Mouse (Mus musculus) heart, postnatal 0 days (tissue): Measurements from ENCODE around the gene Meis2. TPM values are rescaled to one million over a fixed set of nuclear protein-coding genes. Genes with fewer than 3 reads are reported as not detected.

Experiments
- ATAC-seq: fragments of 200-750 bp; cut with Nextera tagmentation; 2 replicates; pipeline ENCODE4 v1.8.0; 2017; ENCODE audit warnings: low read depth, moderate number of reproducible peaks, moderate library complexity; ENCODE audit not compliant: insufficient read depth
- DNase-seq: peaks from one replicate; pipeline ENCODE4 v3.0.0-alpha.2; 2016; ENCODE audit warnings: low spot score
- H3K27ac ChIP-seq: fragments of 300-500 bp; sonication (generic); 2 replicates; pipeline ENCODE4 v1.5.1; 2014; ENCODE audit warnings: low read depth, mild to moderate bottlenecking
- H3K27me3 ChIP-seq: fragments of 300-500 bp; sonication (generic); 2 replicates; pipeline ENCODE4 v1.6.1; 2014; ENCODE audit warnings: low read length, mixed read lengths; ENCODE audit not compliant: control insufficient read depth, insufficient read depth
- H3K36me3 ChIP-seq: fragments of 300-500 bp; sonication (generic); replicated peaks from 2 replicates; pipeline ENCODE4 v1.6.1; 2014; ENCODE audit warnings: low read length, mixed read lengths; ENCODE audit not compliant: control insufficient read depth, insufficient read depth
- H3K4me1 ChIP-seq: fragments of 300-500 bp; sonication (generic); 2 replicates; pipeline ENCODE4 v1.6.1; 2014; ENCODE audit warnings: antibody characterized with exemption; ENCODE audit not compliant: control insufficient read depth, insufficient read depth
- H3K4me2 ChIP-seq: fragments of 300-500 bp; sonication (generic); 2 replicates; pipeline ENCODE4 v1.6.1; 2014; ENCODE audit warnings: low read depth, mild to moderate bottlenecking, low read length, moderate library complexity
- H3K4me3 ChIP-seq: fragments of 300-500 bp; sonication (generic); 2 replicates; pipeline ENCODE4 v1.5.1; 2014; ENCODE audit warnings: low read depth, low read length
- H3K9ac ChIP-seq: fragments of 300-500 bp; sonication (generic); replicated peaks from 2 replicates; pipeline ENCODE4 v1.6.1; 2014; ENCODE audit warnings: low read depth, low read length, mixed read lengths
- H3K9me3 ChIP-seq: fragments of 300-500 bp; sonication (generic); replicated peaks from 2 replicates; pipeline ENCODE4 v1.6.1; 2016; ENCODE audit warnings: low read length; ENCODE audit not compliant: control insufficient read depth
- CTCF ChIP-seq: IDR thresholded peaks from 2 replicates; pipeline ENCODE4 v1.5.1; 2016; ENCODE audit warnings: antibody characterized with exemption, control low read depth, low read depth
- EP300 ChIP-seq: IDR thresholded peaks from 2 replicates; pipeline ENCODE4 v1.6.1; 2016; ENCODE audit warnings: antibody characterized with exemption, low read depth
- WGBS: fragments of 180-500 bp; shearing (Covaris S2); extraction: QIAGEN DNeasy Blood & Tissue Kit; methylation state at CpG from one replicate; pipeline ENCODE4 v1.1.7; 2014; 5-methylcytosine and 5-hydroxymethylcytosine counted together
- polyA plus RNA-seq: library from polyadenylated mRNA; unstranded; fragments of >200 nt; fragmentation: Nextera tagmentation; extraction: Ambion mirVana; gene quantifications from 2 replicates; pipeline ENCODE4 v1.2.1, GENCODE M21; 2015
- total RNA-seq: library from RNA; depleted of rRNA; stranded (reverse); fragments of >200 nt; gene quantifications from 2 replicates; pipeline ENCODE4 v1.2.3, GENCODE M21; 2014; ENCODE audit warnings: low replicate concordance

Gene Meis2
- total and polyA plus RNA-seq, 2 experiments from 2014 or later = 15.4 to 42.2 TPM

DNA sequence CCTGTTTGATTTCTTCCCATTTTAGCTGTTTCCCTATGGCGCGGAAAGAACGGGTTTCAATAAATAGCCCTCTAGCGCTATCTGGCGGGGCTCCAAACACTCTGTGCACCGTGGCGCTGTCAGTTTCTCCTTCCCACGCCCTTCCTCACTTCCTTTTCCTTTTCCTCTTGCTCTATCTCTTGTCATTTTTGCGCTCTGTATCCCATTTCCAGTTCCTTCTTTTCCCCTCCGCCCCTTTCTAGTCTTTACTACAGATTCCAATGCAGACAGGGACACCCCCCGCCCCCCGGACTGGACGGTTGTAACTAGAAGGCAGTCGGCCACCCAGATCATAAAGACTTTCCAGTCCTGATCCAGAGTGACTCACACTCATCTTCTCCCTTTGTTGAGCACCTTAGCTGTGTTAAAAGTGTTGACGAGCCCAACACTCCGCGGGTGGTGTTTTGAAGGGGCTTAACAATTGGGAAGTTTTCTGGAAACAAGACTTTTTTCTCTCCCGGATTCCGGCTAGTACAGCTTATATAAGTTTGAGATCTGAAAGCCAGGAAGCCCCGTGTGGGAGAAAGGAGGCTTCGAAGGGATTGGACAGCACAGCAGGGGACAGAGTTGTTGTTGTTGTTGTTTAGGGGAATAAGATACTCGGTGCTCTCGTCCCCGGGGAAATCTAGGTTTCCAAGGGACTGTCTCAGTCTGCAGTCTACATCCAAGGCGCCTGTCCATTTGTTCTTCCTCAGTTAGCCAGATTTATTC lies 6.1 kb upstream of the Meis2 start:
- Histone ChIP-seq H3K4me3 (peak overlapping the region; percentile 48), H3K4me2 (peak overlapping the region; percentile 86), H3K27ac (no peak overlapping the region), H3K9me3 (no peaks in the 10 kb centered on the region), H3K4me1 (0 out of 2 replicates have a peak, but pooled peaks cover 3% of the 10 kb centered on the region), H3K9ac (peak overlapping the region; percentile 23), H3K36me3 (no peaks in the 10 kb centered on the region), H3K27me3 (peaks cover 5% of the 10 kb centered on the region; the same call in 1 of the 2 replicates)
- peak; percentile 82 for DNase-seq
- TF ChIP-seq EP300 = no peak
- peak; percentile 57 for TF ChIP-seq CTCF
- ATAC-seq = no peak
- WGBS = 3% methylated on average over 25 of the region's 25 CpGs

DNA sequence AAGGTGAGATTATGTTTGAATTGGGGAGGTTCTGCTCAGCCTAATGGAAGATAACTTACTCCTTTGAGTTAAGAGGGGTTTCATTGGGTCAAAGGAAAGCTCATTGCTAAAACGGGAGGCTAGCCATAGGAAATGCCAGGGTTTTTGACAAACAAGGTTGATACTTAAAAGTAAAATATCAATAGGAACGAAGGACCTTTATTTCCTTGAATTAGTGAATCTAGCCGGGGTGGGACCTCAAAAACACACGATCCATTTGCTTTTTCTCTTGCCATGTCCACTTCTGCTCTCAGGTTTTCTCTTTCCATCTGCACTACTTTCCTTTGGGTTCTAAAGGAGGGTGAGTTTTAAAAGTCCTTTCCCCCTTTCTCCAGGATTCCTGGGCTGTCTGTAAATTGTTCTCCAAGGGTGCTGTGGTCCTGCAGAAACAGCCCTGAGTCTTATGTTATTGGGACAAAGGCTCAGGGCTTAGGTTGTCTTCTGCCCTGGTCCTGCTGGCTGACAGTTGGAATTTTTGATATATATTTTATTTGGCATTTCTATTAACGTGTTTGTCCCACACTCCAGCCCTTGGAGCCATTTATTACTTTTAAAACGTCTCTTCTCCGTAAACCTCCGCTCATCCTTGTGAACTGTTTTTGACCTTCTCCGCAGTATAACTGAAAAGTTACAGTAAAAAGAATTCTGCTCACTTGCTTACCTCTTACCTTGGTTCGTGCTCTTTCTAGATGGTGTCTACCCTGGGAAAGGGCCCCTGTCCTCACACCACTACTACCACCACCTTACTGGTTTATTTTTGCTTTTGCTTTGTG lies 5.2 kb upstream of the Meis2 start:
- Histone ChIP-seq H3K36me3 (no peaks in the 10 kb centered on the region), H3K9me3 (no peaks in the 10 kb centered on the region), H3K27ac (0 out of 2 replicates have a peak overlapping the region, but pooled peaks have one; percentile 15), H3K4me3 (peak overlapping the region; percentile 48), H3K4me2 (peak overlapping the region; percentile 86), H3K9ac (0 out of 2 replicates have a peak overlapping the region, but pooled peaks have one; percentile 13), H3K4me1 (0 out of 2 replicates have a peak, but pooled peaks cover 3% of the 10 kb centered on the region), H3K27me3 (peaks cover 5% of the 10 kb centered on the region; the same call in 1 of the 2 replicates)
- ATAC-seq = no peak
- DNase-seq = peak; percentile 9
- WGBS = 48% methylated on average over 10 of the region's 10 CpGs
- no peak for TF ChIP-seq CTCF
- no peak for TF ChIP-seq EP300

DNA sequence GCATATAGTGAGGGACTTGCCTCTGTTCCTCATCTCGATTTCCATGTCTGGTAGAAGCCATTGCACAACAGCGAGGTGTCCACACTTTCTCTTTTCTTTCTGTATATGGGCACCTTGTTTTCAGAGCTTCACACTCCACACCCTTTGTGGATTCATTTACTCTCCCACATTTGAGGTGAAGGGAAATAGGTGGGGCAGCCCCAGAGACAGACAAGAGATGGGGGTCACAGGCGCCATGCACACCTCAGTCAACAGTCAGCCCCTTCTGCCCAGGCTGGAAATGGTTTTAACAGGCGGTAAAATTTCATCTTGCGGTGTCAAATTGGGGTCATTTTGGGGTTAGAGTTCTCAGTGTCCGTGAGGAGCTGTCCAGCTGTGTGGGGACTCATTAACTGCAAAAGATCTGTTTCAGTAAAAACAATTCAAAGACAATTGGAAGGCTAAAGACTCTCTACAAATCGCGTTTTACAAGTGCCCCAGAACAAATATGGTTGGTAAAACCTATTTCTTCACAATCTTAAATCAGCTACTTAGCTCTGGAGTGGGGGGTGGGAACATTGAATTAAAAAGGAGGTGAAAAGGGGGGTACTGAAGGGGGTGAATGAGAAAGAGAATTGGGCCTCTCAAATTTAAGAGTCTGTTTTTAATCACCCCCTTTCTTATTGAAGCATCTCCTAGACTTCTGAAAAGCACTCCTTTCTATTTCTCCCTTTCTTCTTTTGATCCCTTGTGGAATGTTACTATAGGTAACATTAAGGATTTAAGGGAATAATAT lies 4.0 kb upstream of the Meis2 start:
- 50% methylated on average over 8 of the region's 8 CpGs for WGBS
- Histone ChIP-seq H3K36me3 (no peaks in the 10 kb centered on the region), H3K27ac (no peak overlapping the region), H3K9me3 (no peaks in the 10 kb centered on the region), H3K4me1 (no peaks in the 10 kb centered on the region), H3K4me2 (peak overlapping the region; percentile 86), H3K27me3 (peaks cover 3% of the 10 kb centered on the region; the same call in 1 of the 2 replicates), H3K4me3 (peak overlapping the region; percentile 85), H3K9ac (peak overlapping the region; percentile 38; the same call in 1 of the 2 replicates)
- no peak for TF ChIP-seq EP300
- no peak for TF ChIP-seq CTCF
- ATAC-seq (no peak), DNase-seq (peak; percentile 8)

DNA sequence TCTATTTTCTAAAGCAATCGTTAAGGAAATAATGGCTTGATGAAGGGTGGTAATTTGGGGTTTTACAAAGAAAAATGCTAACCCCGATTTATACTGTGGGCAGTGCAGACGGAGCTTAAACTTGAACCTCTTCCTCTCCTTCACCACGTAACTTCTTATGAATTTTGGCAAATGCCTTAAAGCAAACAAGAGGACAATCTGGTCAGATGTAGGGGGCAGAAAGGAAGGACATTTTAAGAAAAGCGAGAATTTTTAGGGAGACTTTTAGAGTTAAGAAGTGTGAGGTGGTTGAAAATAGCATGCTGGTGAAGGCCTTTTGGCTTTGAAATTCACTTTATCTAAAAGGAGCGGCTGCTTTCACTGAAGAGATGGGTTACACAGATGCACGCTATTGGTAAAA lies 3.3 kb upstream of the Meis2 start:
- no peaks in the 10 kb centered on the region for H3K4me1 ChIP-seq
- WGBS = 50% methylated on average over 7 of the region's 7 CpGs
- ATAC-seq (no peak), DNase-seq (no peak)
- peak overlapping the region; percentile 85 for H3K4me3 ChIP-seq
- H3K27me3 ChIP-seq = no peaks in the 10 kb centered on the region
- H3K27ac ChIP-seq = no peak overlapping the region
- no peaks in the 10 kb centered on the region for H3K36me3 ChIP-seq
- peak overlapping the region; percentile 38 for H3K9ac ChIP-seq
- no peaks in the 10 kb centered on the region for H3K9me3 ChIP-seq
- TF ChIP-seq EP300 (no peak), CTCF (no peak)
- peak overlapping the region; percentile 86 for H3K4me2 ChIP-seq

DNA sequence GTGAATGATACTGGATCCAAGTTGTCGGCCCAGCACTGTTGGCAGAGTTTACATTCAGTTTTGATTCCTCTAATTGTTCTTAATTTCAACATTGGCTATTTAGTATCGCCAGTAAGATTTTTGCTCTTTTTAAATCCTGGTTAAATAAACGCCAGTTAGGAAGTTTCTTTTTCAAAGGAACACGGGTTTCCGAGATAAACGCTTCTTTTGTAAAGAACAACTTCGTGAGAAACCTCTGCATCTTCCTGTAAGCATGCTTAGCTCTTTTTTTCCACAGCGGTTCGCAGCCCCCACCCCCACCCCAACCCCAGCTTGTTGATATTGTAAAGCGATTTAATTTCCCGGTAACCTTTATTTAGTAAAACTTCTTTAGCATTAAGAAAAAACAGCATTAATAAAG lies 2.8 kb upstream of the Meis2 start:
- TF ChIP-seq CTCF (no peak), EP300 (no peak)
- no peak for ATAC-seq
- peak; percentile 8 for DNase-seq
- peak overlapping the region; percentile 56 for H3K9ac ChIP-seq
- H3K4me2 ChIP-seq = peak overlapping the region; percentile 86
- H3K4me3 ChIP-seq = peak overlapping the region; percentile 85
- no peaks in the 10 kb centered on the region for H3K4me1 ChIP-seq
- WGBS = 36% methylated on average over 11 of the region's 11 CpGs
- H3K9me3 ChIP-seq = no peaks in the 10 kb centered on the region
- H3K27ac ChIP-seq = peak overlapping the region; percentile 96
- no peaks in the 10 kb centered on the region for H3K36me3 ChIP-seq
- H3K27me3 ChIP-seq = no peaks in the 10 kb centered on the region
